Mouse (Mus musculus): ENCODE data around the gene Men1. TPM values are rescaled to one million over a fixed set of nuclear protein-coding genes. Genes with fewer than 3 reads are reported as not detected.

Gene Men1
- total RNA-seq, 2 experiments from 2014 or later: 7.0 to 7.8 TPM

DNA sequence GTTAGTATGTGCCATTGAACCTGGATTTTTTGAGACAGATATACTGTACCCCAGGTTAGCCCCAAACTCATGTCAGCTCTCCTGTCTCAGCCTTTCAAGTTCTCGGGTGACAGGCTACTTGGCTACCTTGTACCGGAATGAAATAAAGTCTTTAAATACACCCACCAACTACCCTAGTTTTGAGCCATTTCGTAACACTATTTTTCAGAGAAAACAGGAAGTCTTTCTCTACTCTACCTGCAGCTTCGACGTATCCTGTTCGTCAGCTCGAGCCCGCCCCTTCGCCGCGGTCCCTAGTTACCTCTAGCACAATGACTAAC lies 28.3 kb downstream of the Men1 start:
- TF ChIP-seq CTCF (IDR thresholded peaks at IDR 0.05): no peak
- peak overlapping the region; percentile 98 for H3K4me3 ChIP-seq
- no peak for DNase-seq
- H3K27ac ChIP-seq: peak overlapping the region; percentile 95
- intact Hi-C loops (cut with DNase I): no loop called here

DNA sequence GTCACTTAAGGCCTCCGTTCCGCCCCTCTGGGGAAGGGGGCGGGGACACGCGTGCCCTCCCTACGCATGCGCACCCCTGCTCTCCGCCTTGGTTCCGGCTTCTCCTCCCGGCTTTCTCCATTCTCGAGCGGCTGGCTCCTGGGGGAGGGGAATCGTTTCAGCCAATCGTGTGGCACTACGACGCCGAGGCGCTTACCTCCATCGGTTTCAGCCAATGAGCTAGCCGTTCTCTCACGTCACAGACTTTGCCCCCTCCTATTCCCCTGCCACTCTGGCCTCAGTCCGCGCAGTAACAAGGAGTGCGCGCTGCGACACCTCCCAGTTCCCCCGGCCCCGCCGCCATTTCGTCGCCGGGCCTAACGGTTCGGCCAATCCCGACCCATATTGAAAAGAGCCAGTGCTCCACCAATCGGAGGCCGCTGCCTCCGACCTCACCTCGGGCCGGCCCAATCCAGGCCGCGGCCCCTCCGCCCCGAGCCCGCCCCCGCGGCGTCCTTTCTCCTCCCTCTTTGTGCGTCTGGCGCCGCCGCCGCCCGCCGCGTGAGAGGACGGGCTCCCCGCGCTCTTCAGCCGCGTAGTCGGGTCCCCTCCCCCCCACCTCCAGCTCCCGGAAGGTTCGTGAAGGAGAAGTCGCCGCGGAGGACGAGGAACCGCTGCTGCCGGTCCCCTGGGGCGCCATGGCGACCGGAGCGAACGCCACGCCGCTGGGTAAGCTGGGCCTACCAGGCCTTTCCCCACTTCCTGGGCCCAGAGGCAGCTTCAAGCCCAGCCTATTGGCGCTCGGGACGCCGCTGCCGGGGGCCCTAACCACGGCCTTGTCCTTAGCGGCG lies 28.8 kb downstream of the Men1 start, which contains the start of gene Sf1:
TSS of gene Sf1 (plus strand) at position 280 of the 830 bp plus-strand sequence.
- intact Hi-C loops (cut with DNase I): no loop called here
- Histone ChIP-seq H3K27ac (peak within 1 kb of the TSS; percentile 95), H3K4me3 (peak within 1 kb of the TSS; percentile 98)
- peak; percentile 100 for DNase-seq
- TF ChIP-seq CTCF (IDR thresholded peaks at IDR 0.05): no peak

DNA sequence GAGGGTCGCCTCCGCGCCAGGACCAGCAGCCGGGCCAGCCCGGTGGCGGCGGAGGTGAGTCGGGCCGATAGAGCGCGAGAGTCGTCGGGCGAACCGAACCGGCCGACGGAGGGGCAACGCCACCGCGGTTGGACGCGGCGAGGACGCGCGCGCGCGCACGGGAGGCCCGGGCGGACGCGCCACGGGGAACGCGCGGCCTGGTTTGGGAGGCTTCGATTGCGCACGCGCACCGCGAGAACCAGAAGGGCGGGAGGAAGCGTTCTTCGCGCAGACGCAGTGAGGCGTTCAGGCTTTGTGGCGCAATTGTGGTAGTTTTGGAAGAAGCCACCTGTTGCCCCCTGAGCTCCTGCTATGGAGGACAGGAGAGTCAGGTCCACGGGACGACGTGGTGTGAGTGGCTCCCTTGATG lies 29.5 kb downstream of the Men1 start:
- no peak for TF ChIP-seq CTCF (IDR thresholded peaks at IDR 0.05)
- peak overlapping the region; percentile 98 for H3K4me3 ChIP-seq
- DNase-seq: peak; percentile 97
- intact Hi-C loops (cut with DNase I): no loop called here
- H3K27ac ChIP-seq: peak overlapping the region; percentile 95

DNA sequence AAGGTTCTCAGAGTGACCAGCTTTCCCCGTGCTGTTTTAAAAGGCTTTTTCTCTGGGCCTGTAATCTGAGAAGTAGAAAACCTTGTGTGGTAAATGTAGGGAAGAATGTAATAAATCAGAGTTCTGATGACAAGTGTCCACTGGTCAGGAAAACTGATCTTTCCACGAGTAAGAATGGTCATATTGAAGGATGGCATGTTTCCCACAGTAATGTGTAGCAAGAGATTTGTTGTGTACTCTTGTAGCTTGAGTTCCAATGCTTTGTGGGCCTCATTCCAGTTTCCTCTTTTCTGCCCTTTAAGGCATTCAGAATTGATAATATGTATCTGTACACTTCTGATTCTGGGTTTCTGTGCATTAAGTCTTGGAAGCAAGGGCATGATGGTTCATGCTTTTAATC lies 30.1 kb downstream of the Men1 start:
- TF ChIP-seq CTCF (IDR thresholded peaks at IDR 0.05): no peak
- intact Hi-C loops (cut with DNase I): no loop called here
- Histone ChIP-seq H3K27ac (peak overlapping the region; percentile 95), H3K4me3 (peak overlapping the region; percentile 98)
- DNase-seq: no peak

- peak; percentile 16 for DNase-seq
- Histone ChIP-seq H3K4me3 (peak overlapping the region; percentile 13), H3K27ac (peak overlapping the region; percentile 72)
- no peak for TF ChIP-seq CTCF (IDR thresholded peaks at IDR 0.05)
- intact Hi-C loops (cut with DNase I): no loop called here
These were observed 35.4 kb downstream of the Men1 start for GRCm38 (mm10) chr19:6370175-6370574.

- Histone ChIP-seq H3K27ac (no peak overlapping the region), H3K4me3 (no peak overlapping the region)
- intact Hi-C loops (cut with DNase I): loop anchor here (2.0 kb wide), 1 partner anchor 28 kb away; no protein-coding TSS in a partner anchor
- TF ChIP-seq CTCF (IDR thresholded peaks at IDR 0.05): no peak
- peak; percentile 8 for DNase-seq
These were observed 37.7 kb downstream of the Men1 start for GRCm38 (mm10) chr19:6372433-6372832.

- intact Hi-C loops (cut with DNase I): loop anchor here (2.0 kb wide), 1 partner anchor 27 kb away; no protein-coding TSS in a partner anchor
- DNase-seq: peak; percentile 92
- peak; percentile 87 for TF ChIP-seq CTCF (IDR thresholded peaks at IDR 0.05)
- Histone ChIP-seq H3K27ac (peak overlapping the region; percentile 92), H3K4me3 (peak overlapping the region; percentile 60)
These were observed 39.0 kb downstream of the Men1 start for GRCm38 (mm10) chr19:6373539-6374400.

- Histone ChIP-seq H3K27ac (peak overlapping the region; percentile 92), H3K4me3 (peak overlapping the region; percentile 60)
- intact Hi-C loops (cut with DNase I): no loop called here
- no peak for TF ChIP-seq CTCF (IDR thresholded peaks at IDR 0.05)
- DNase-seq: peak; percentile 50
These were observed 39.8 kb downstream of the Men1 start for GRCm38 (mm10) chr19:6374571-6374970.

DNA sequence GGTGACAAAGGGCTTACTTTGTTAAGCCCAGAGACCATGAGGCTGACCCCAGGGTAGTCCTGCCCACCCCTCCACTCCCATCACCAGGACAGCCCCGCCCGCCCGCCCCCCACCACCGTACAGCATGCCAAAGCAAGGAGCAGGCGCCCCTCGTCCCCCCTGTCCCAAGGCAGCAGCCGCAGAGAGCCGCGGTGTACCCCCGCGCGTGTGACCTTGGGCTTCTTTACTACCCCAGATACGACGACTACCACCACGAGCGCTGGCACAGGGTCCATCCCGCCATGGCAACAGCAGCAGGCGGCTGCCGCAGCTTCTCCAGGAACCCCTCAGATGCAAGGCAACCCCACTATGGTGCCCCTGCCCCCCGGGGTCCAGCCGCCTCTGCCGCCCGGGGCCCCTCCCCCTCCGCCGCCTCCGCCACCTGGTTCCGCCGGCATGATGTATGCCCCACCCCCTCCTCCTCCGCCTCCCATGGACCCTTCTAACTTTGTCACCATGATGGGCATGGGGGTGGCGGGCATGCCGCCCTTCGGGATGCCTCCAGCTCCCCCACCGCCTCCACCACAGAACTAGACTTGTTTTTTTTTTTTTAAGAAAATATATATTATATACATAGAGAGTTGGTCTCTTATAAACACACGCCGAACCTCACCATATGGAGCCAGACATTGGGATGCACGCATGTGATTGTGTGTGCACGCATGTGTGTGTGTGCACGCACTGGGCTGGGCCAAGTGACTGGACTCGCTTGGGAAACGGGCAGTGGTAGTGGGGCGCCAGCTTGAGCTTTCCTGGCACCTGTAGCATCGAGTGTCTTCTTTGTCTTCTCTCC lies 40.9 kb downstream of the Men1 start:
- intact Hi-C loops (cut with DNase I): loop anchor here (1.0 kb wide), 1 partner anchor 9 kb away; the partner anchor contains the start of gene Pygm
- DNase-seq: peak; percentile 52
- Histone ChIP-seq H3K27ac (peak overlapping the region; percentile 92), H3K4me3 (peak overlapping the region; percentile 64)
- TF ChIP-seq CTCF (IDR thresholded peaks at IDR 0.05): no peak

DNA sequence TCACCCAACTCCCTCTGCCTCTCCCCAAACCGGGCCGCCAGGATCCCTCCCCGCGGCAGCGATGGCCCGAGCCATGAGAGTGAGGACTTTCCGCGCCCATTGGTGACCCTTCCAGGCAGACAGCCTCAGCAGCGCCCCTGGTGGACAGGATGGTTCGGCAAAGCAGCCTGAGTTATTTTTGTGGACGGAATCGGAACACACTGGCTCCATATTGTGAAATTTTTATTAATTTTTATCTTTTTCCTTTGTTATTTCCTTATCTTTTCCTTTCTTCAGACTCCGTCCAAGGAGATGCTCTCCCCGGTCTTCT lies 41.4 kb downstream of the Men1 start:
- H3K4me3 ChIP-seq: peak overlapping the region; percentile 64
- DNase-seq: peak; percentile 88
- peak overlapping the region; percentile 92 for H3K27ac ChIP-seq
- peak; percentile 79 for TF ChIP-seq CTCF (IDR thresholded peaks at IDR 0.05)
- intact Hi-C loops (cut with DNase I): loop anchor here (1.0 kb wide), 1 partner anchor 8 kb away; the partner anchor contains the start of gene Pygm

- TF ChIP-seq CTCF (IDR thresholded peaks at IDR 0.05): no peak
- Histone ChIP-seq H3K4me3 (peak overlapping the region; percentile 64), H3K27ac (peak overlapping the region; percentile 92)
- intact Hi-C loops (cut with DNase I): loop anchor here (1.0 kb wide), 1 partner anchor 8 kb away; the partner anchor contains the start of gene Pygm
- DNase-seq: peak; percentile 68
These were observed 41.9 kb downstream of the Men1 start for GRCm38 (mm10) chr19:6376643-6377042.
